Mouse (Mus musculus): ENCODE data around the gene Susd1.

DNA sequence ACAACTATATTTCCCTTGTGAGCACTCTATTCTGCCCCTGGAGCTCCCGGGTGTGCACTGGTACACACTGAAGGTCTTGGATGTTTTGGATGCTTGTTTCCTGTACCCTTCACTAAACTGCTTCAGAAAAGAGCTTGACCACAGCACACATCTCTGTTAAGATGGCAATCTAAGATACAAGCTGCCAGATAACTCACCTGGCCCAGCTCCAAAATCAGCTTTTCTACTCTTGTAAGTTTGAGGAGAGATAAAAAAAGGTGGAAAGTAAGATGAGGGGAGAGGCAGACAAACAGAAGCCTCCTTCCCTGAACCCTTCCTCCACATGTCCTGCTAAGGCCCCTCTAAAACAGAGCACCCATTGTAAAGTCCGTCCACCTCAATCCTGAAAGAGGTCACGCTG lies 115.7 kb downstream of the Susd1 start:
- TF ChIP-seq CTCF (IDR thresholded peaks at IDR 0.05) (no peak), POLR2A (IDR thresholded peaks at IDR 0.05; ENCODE audit: insufficient read depth, low read depth, low read length) (no peak)
